Mouse (Mus musculus) heart, postnatal 25 days (tissue): ENCODE measurements around the gene Six5. TPM values are rescaled to one million over a fixed set of nuclear protein-coding genes. Genes with fewer than 3 reads are reported as not detected.
A peak's percentile ranks its signal among the peaks of the same experiment; 100 is the strongest.

Experiments used
- DNase-seq: peaks from one replicate; pipeline ENCODE4 v3.0.0; 2022; ENCODE audit warnings: low spot score
- intact Hi-C: fragments of 180-260 bp; cut with DNase I; formaldehyde crosslinking; loops from one replicate; pipeline ENCODE4 v1.15.1; 2025
- microRNA-seq: library from miRNA; unstranded; fragments of <30 nt; microRNA quantifications from one replicate; pipeline ENCODE4 v1.2.0, GENCODE M21; 2022
- total RNA-seq, 2 experiments: library from RNA; stranded (reverse); gene quantifications; 2 replicates each; pipeline ENCODE4 v1.2.3; 2021

Gene Six5
- total RNA-seq, 2 experiments from 2014 or later, result 8.6 to 9.8 TPM

- intact Hi-C loops, result no loop called here
- DNase-seq, result no peak
Observed at GRCm38 (mm10) chr7:19130657-19131056, 36.3 kb downstream of the Six5 start.

GRCm38 (mm10) chr7:19131324-19131848 is 37.0 kb downstream of the Six5 start:
- peak; percentile 97 for DNase-seq
- intact Hi-C loops, result no loop called here

- no peak for DNase-seq
- intact Hi-C loops, result no loop called here
Observed at GRCm38 (mm10) chr7:19136168-19136567, 41.8 kb downstream of the Six5 start.

GRCm38 (mm10) chr7:19136673-19137334 is 42.4 kb downstream of the Six5 start:
- intact Hi-C loops, result no loop called here
- DNase-seq, result no peak

GRCm38 (mm10) chr7:19137380-19137779 is 43.0 kb downstream of the Six5 start:
- no peak for DNase-seq
- intact Hi-C loops, result no loop called here

- intact Hi-C loops, result no loop called here
- DNase-seq, result no peak
Observed at GRCm38 (mm10) chr7:19146793-19147192, 52.4 kb downstream of the Six5 start.

- intact Hi-C loops, result no loop called here
- DNase-seq, result no peak
Observed at GRCm38 (mm10) chr7:19147497-19148045, 53.2 kb downstream of the Six5 start.

Small RNAs within 50 kb of the gene (microRNA-seq; reads per million reads assigned to microRNA genes)
- 6.1 reads per million, percentile 17 among the genes with 10 or more reads in this experiment for gene Mir3100

Other genes starting within 250 kb of the Six5 start
- gene Pglyrp1, start 223.3 kb upstream of the Six5 start, total RNA-seq, result 1 to 10 TPM; 1.2 to 1.7 TPM
- 1 to 10 TPM; 7.7 to 8.3 TPM for gene Ccdc61, start 184.2 kb upstream of the Six5 start, total RNA-seq
- 1 to 10 TPM; 5.5 to 6.6 TPM for gene Nova2, start 168.7 kb upstream of the Six5 start, total RNA-seq
- gene Nanos2, start 107.2 kb upstream of the Six5 start, total RNA-seq, result not detected
- gene Mypop, start 103.3 kb upstream of the Six5 start, total RNA-seq, result 1 to 10 TPM; 3.2 to 4.0 TPM
- gene Irf2bp1, start 90.5 kb upstream of the Six5 start, total RNA-seq, result 10 to 100 TPM; 20.2 to 23.6 TPM
- not detected for gene Foxa3, start 71.1 kb upstream of the Six5 start, total RNA-seq
- gene Sympk, start 70.2 kb upstream of the Six5 start, total RNA-seq, result 10 to 100 TPM; 76.3 to 80.1 TPM
- gene Rsph6a, start 39.9 kb upstream of the Six5 start, total RNA-seq, result not detected
- 10 to 100 TPM; 43.9 to 45.4 TPM for gene Dmwd, start 18.4 kb upstream of the Six5 start, total RNA-seq
- gene Dmpk, start 10.7 kb upstream of the Six5 start, total RNA-seq, result 100 to 1,000 TPM; 555 to 584 TPM
- not detected for gene Gm4969, start 23.8 kb downstream of the Six5 start, total RNA-seq
- gene Fbxo46, start 25.3 kb downstream of the Six5 start, total RNA-seq, result 1 to 10 TPM; 5.4 to 5.5 TPM
- 1 to 10 TPM; 4.6 to 5.1 TPM for gene Qpctl, start 54.7 kb downstream of the Six5 start, total RNA-seq
- gene Snrpd2, start 55.1 kb downstream of the Six5 start, total RNA-seq, result 10 to 100 TPM; 67.8 to 71.0 TPM
- under 1 TPM; 0.21 to 0.22 TPM for gene Gipr, start 71.5 kb downstream of the Six5 start, total RNA-seq
- gene Eml2, start 81.8 kb downstream of the Six5 start, total RNA-seq, result 10 to 100 TPM; 37.1 to 37.8 TPM
- 1 to 10 TPM; 8.6 to 9.4 TPM for gene Gpr4, start 117.9 kb downstream of the Six5 start, total RNA-seq
- 10 to 100 TPM; 57.6 to 59.3 TPM for gene Opa3, start 133.7 kb downstream of the Six5 start, total RNA-seq
- 10 to 100 TPM; 35.7 to 39.4 TPM for gene Vasp, start 177.2 kb downstream of the Six5 start, total RNA-seq
- not detected for gene Ppm1n, start 185.5 kb downstream of the Six5 start, total RNA-seq
- gene Rtn2, start 188.0 kb downstream of the Six5 start, total RNA-seq, result 100 to 1,000 TPM; 124 to 136 TPM
- under 1 TPM; 0.59 to 0.81 TPM for gene Fosb, start 215.5 kb downstream of the Six5 start, total RNA-seq